Mouse (Mus musculus): Measurements from ENCODE around the gene Znfx1. TPM values are rescaled to one million over a fixed set of nuclear protein-coding genes. Genes with fewer than 3 reads are reported as not detected.
"Not testable (repeated sequence)": the region's sequence is repeated elsewhere in the genome, so short reads cannot be mapped to it uniquely, and the experiment has no call there.

Gene Znfx1
- total and polyA plus RNA-seq, 2 experiments from 2014 or later = 4.9 to 31.6 TPM

- TF ChIP-seq CTCF (IDR thresholded peaks at IDR 0.05; ENCODE audit: low read depth) = no peak
- DNase-seq (ENCODE audit: low spot score) (peak; percentile 97), ATAC-seq (peak; percentile 94)
- Histone ChIP-seq H3K4me2 (ENCODE audit: low read depth, low read length) (peak within 1 kb of the TSS; percentile 97), H3K9ac (replicated peaks; ENCODE audit: low read length) (peak within 1 kb of the TSS; percentile 76), H3K4me1 (ENCODE audit: insufficient read depth, low read length) (peaks cover 9% of the 10 kb centered on the region), H3K4me3 (ENCODE audit: low read length) (peak within 1 kb of the TSS; percentile 93), H3K27ac (peak within 1 kb of the TSS; percentile 79), H3K27me3 (ENCODE audit: insufficient read depth, low read length) (no peaks in the 10 kb centered on the region), H3K9me3 (ENCODE audit: low read length) (no peaks in the 10 kb centered on the region), H3K36me3 (ENCODE audit: insufficient read depth, low read length) (peaks cover 12% of the 10 kb centered on the region)
- 1% methylated on average over 37 of the region's 37 CpGs for WGBS
Measured at GRCm38 (mm10) chr2:167014702-167015381, 48.0 kb downstream of the Znfx1 start, which contains the start of gene Ddx27. Gene Ddx27 (plus strand): TSS chr2:167015193.

- no peak overlapping the region for H3K27ac ChIP-seq
- DNase-seq (ENCODE audit: low spot score) (no peak), ATAC-seq (no peak)
- H3K9ac ChIP-seq (replicated peaks; ENCODE audit: low read length) = no peak overlapping the region
- H3K9me3 ChIP-seq (ENCODE audit: low read length) = no peaks in the 10 kb centered on the region
- no peak overlapping the region for H3K4me3 ChIP-seq (ENCODE audit: low read length)
- H3K4me2 ChIP-seq (ENCODE audit: low read depth, low read length) = no peak overlapping the region
- H3K27me3 ChIP-seq (ENCODE audit: insufficient read depth, low read length) = no peaks in the 10 kb centered on the region
- no peaks in the 10 kb centered on the region; the same call in 1 of the 2 replicates for H3K4me1 ChIP-seq (ENCODE audit: insufficient read depth, low read length)
- no peaks in the 10 kb centered on the region for H3K36me3 ChIP-seq (ENCODE audit: insufficient read depth, low read length)
- 90% methylated on average over 3 of the region's 3 CpGs for WGBS
- TF ChIP-seq CTCF (IDR thresholded peaks at IDR 0.05; ENCODE audit: low read depth) = no peak
Measured at GRCm38 (mm10) chr2:167010546-167010945, 52.3 kb downstream of the Znfx1 start.

- Histone ChIP-seq H3K4me2 (ENCODE audit: low read depth, low read length) (no peak overlapping the region), H3K4me3 (ENCODE audit: low read length) (no peak overlapping the region), H3K4me1 (ENCODE audit: insufficient read depth, low read length) (no peaks in the 10 kb centered on the region), H3K9me3 (ENCODE audit: low read length) (no peaks in the 10 kb centered on the region), H3K36me3 (ENCODE audit: insufficient read depth, low read length) (no peaks in the 10 kb centered on the region), H3K27ac (no peak overlapping the region), H3K27me3 (ENCODE audit: insufficient read depth, low read length) (no peaks in the 10 kb centered on the region), H3K9ac (replicated peaks; ENCODE audit: low read length) (no peak overlapping the region)
- WGBS = 80% methylated on average over 4 of the region's 4 CpGs
- no peak for ATAC-seq
- DNase-seq (ENCODE audit: low spot score) = no peak
- TF ChIP-seq CTCF (IDR thresholded peaks at IDR 0.05; ENCODE audit: low read depth) = no peak
Measured at GRCm38 (mm10) chr2:167009483-167009882, 53.3 kb downstream of the Znfx1 start.

- H3K36me3 ChIP-seq (ENCODE audit: insufficient read depth, low read length) = not testable (repeated sequence)
- WGBS = 73% methylated on average over 4 of the region's 4 CpGs
Measured at GRCm38 (mm10) chr2:167007565-167007964, 55.2 kb downstream of the Znfx1 start.

GRCm38 (mm10) chr2:167007001-167007491 is 55.8 kb downstream of the Znfx1 start:
- Histone ChIP-seq H3K27ac (peak overlapping the region; percentile 59; the same call in 1 of the 2 replicates), H3K4me3 (ENCODE audit: low read length) (no peak overlapping the region), H3K4me1 (ENCODE audit: insufficient read depth, low read length) (no peaks in the 10 kb centered on the region), H3K4me2 (ENCODE audit: low read depth, low read length) (no peak overlapping the region), H3K36me3 (ENCODE audit: insufficient read depth, low read length) (no peaks in the 10 kb centered on the region), H3K9me3 (ENCODE audit: low read length) (no peaks in the 10 kb centered on the region), H3K27me3 (ENCODE audit: insufficient read depth, low read length) (no peaks in the 10 kb centered on the region), H3K9ac (replicated peaks; ENCODE audit: low read length) (no peak overlapping the region)
- 48% methylated on average over 13 of the region's 13 CpGs for WGBS
- TF ChIP-seq CTCF (IDR thresholded peaks at IDR 0.05; ENCODE audit: low read depth) = no peak
- ATAC-seq (peak; percentile 49; the same call in 1 of the 2 replicates), DNase-seq (ENCODE audit: low spot score) (peak; percentile 45)

More at GRCm38 (mm10) chr2:167007565-167007964, 55.2 kb downstream of the Znfx1 start:
- DNase-seq (ENCODE audit: low spot score); H3K4me2 ChIP-seq (ENCODE audit: low read depth, low read length); H3K27me3 ChIP-seq (ENCODE audit: insufficient read depth, low read length); H3K9me3 ChIP-seq (ENCODE audit: low read length); H3K9ac ChIP-seq (replicated peaks; ENCODE audit: low read length); H3K4me3 ChIP-seq (ENCODE audit: low read length); H3K4me1 ChIP-seq (ENCODE audit: insufficient read depth, low read length): not testable (repeated sequence)
- 0 out of 2 replicates have a peak, but pooled peaks have one; percentile 24 for ATAC-seq
- H3K27ac ChIP-seq = peak overlapping the region; percentile 59; the same call in 1 of the 2 replicates

GRCm38 (mm10) chr2:167006355-167006754 is 56.5 kb downstream of the Znfx1 start:
- H3K9ac ChIP-seq (replicated peaks; ENCODE audit: low read length) = no peak overlapping the region
- no peaks in the 10 kb centered on the region for H3K27me3 ChIP-seq (ENCODE audit: insufficient read depth, low read length)
- 0 out of 2 replicates have a peak overlapping the region, but pooled peaks have one; percentile 59 for H3K27ac ChIP-seq
- no peak for ATAC-seq
- no peaks in the 10 kb centered on the region for H3K4me1 ChIP-seq (ENCODE audit: insufficient read depth, low read length)
- 91% methylated on average over 2 of the region's 2 CpGs for WGBS
- no peak for TF ChIP-seq CTCF (IDR thresholded peaks at IDR 0.05; ENCODE audit: low read depth)
- H3K36me3 ChIP-seq (ENCODE audit: insufficient read depth, low read length) = no peaks in the 10 kb centered on the region
- no peaks in the 10 kb centered on the region for H3K9me3 ChIP-seq (ENCODE audit: low read length)
- no peak for DNase-seq (ENCODE audit: low spot score)
- no peak overlapping the region for H3K4me2 ChIP-seq (ENCODE audit: low read depth, low read length)
- no peak overlapping the region for H3K4me3 ChIP-seq (ENCODE audit: low read length)
